Mouse (Mus musculus): Measurements from ENCODE around the gene Ddx20. TPM values are rescaled to one million over a fixed set of nuclear protein-coding genes. Genes with fewer than 3 reads are reported as not detected.

The Ddx20 gene
- polyA plus RNA-seq, 1 experiment from 2014 or later, result 39.3 TPM

- Histone ChIP-seq H3K9me3 (ENCODE audit: low read length) (no peaks in the 10 kb centered on the region), H3K9ac (replicated peaks; ENCODE audit: low read length) (no peak overlapping the region), H3K4me1 (ENCODE audit: insufficient read depth, low read length) (peaks cover 16% of the 10 kb centered on the region), H3K27me3 (ENCODE audit: insufficient read depth, low read length) (no peaks in the 10 kb centered on the region), H3K4me2 (replicated peaks; ENCODE audit: low read depth, low read length) (no peak overlapping the region), H3K4me3 (ENCODE audit: low read length) (no peak overlapping the region), H3K36me3 (ENCODE audit: insufficient read depth, low read length) (no peaks in the 10 kb centered on the region), H3K27ac (ENCODE audit: low read length) (no peak overlapping the region)
- WGBS, result 79% methylated on average over 4 of the region's 4 CpGs
- ATAC-seq (ENCODE audit: low FRiP score, low TSS enrichment), result no peak
Measured at GRCm38 (mm10) chr3:105719979-105720378, 32.6 kb upstream of the Ddx20 start.

DNA sequence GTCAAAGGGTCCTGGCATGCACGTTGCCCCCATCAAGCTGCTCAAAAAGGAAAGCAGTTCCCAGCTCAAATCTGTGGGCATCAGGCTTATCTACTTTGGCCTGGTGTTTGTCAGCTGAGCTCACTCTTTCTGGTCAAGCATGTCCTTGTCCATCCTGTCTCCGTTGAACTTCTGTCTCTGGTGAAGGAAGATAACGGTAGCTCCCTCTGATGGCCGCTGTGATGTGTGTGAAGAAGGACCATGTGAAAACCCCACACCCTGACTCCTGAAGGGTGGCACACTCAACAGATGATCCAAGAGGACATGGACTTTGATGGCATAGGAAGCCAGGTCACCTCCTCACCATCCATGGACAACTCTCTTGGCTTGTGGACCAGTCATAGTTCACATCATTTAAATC lies 31.4 kb upstream of the Ddx20 start:
- 28% methylated on average over 4 of the region's 4 CpGs for WGBS
- Histone ChIP-seq H3K4me3 (ENCODE audit: low read length) (no peak overlapping the region), H3K4me2 (replicated peaks; ENCODE audit: low read depth, low read length) (no peak overlapping the region), H3K27me3 (ENCODE audit: insufficient read depth, low read length) (no peaks in the 10 kb centered on the region), H3K9me3 (ENCODE audit: low read length) (no peaks in the 10 kb centered on the region), H3K27ac (ENCODE audit: low read length) (no peak overlapping the region), H3K36me3 (ENCODE audit: insufficient read depth, low read length) (no peaks in the 10 kb centered on the region), H3K9ac (replicated peaks; ENCODE audit: low read length) (no peak overlapping the region), H3K4me1 (ENCODE audit: insufficient read depth, low read length) (peaks cover 23% of the 10 kb centered on the region)
- no peak for ATAC-seq (ENCODE audit: low FRiP score, low TSS enrichment)

- no peak overlapping the region for H3K9ac ChIP-seq (replicated peaks; ENCODE audit: low read length)
- H3K27me3 ChIP-seq (ENCODE audit: insufficient read depth, low read length), result no peaks in the 10 kb centered on the region
- H3K4me1 ChIP-seq (ENCODE audit: insufficient read depth, low read length), result peaks cover 24% of the 10 kb centered on the region
- 46% methylated on average over 11 of the region's 11 CpGs for WGBS
- no peak overlapping the region for H3K4me2 ChIP-seq (replicated peaks; ENCODE audit: low read depth, low read length)
- ATAC-seq (ENCODE audit: low FRiP score, low TSS enrichment), result peak; percentile 69
- no peak overlapping the region for H3K4me3 ChIP-seq (ENCODE audit: low read length)
- H3K36me3 ChIP-seq (ENCODE audit: insufficient read depth, low read length), result no peaks in the 10 kb centered on the region
- no peak overlapping the region for H3K27ac ChIP-seq (ENCODE audit: low read length)
- no peaks in the 10 kb centered on the region for H3K9me3 ChIP-seq (ENCODE audit: low read length)
Measured at GRCm38 (mm10) chr3:105717856-105718555, 30.6 kb upstream of the Ddx20 start.

GRCm38 (mm10) chr3:105716353-105717000 lies 29.1 kb upstream of the Ddx20 start:
- Histone ChIP-seq H3K36me3 (ENCODE audit: insufficient read depth, low read length) (no peaks in the 10 kb centered on the region), H3K27ac (ENCODE audit: low read length) (no peak overlapping the region), H3K9me3 (ENCODE audit: low read length) (no peaks in the 10 kb centered on the region), H3K4me3 (ENCODE audit: low read length) (no peak overlapping the region), H3K4me2 (replicated peaks; ENCODE audit: low read depth, low read length) (no peak overlapping the region), H3K27me3 (ENCODE audit: insufficient read depth, low read length) (no peaks in the 10 kb centered on the region), H3K4me1 (ENCODE audit: insufficient read depth, low read length) (peaks cover 24% of the 10 kb centered on the region), H3K9ac (replicated peaks; ENCODE audit: low read length) (no peak overlapping the region)
- no peak for ATAC-seq (ENCODE audit: low FRiP score, low TSS enrichment)
- WGBS, result 57% methylated on average over 16 of the region's 18 CpGs

- Histone ChIP-seq H3K27ac (ENCODE audit: low read length) (peak overlapping the region; percentile 52), H3K9me3 (ENCODE audit: low read length) (no peaks in the 10 kb centered on the region), H3K4me1 (ENCODE audit: insufficient read depth, low read length) (peaks cover 29% of the 10 kb centered on the region), H3K36me3 (ENCODE audit: insufficient read depth, low read length) (no peaks in the 10 kb centered on the region), H3K4me3 (ENCODE audit: low read length) (no peak overlapping the region), H3K27me3 (ENCODE audit: insufficient read depth, low read length) (no peaks in the 10 kb centered on the region), H3K9ac (replicated peaks; ENCODE audit: low read length) (no peak overlapping the region), H3K4me2 (replicated peaks; ENCODE audit: low read depth, low read length) (no peak overlapping the region)
- ATAC-seq (ENCODE audit: low FRiP score, low TSS enrichment), result no peak
Measured at GRCm38 (mm10) chr3:105714820-105715167, 27.4 kb upstream of the Ddx20 start.

- ATAC-seq (ENCODE audit: low FRiP score, low TSS enrichment), result peak; percentile 72
- no peak overlapping the region for H3K4me2 ChIP-seq (replicated peaks; ENCODE audit: low read depth, low read length)
- H3K9ac ChIP-seq (replicated peaks; ENCODE audit: low read length), result no peak overlapping the region; the same call in 1 of the 2 replicates
- H3K27me3 ChIP-seq (ENCODE audit: insufficient read depth, low read length), result no peaks in the 10 kb centered on the region
- peak overlapping the region; percentile 77 for H3K27ac ChIP-seq (ENCODE audit: low read length)
- peaks cover 29% of the 10 kb centered on the region for H3K4me1 ChIP-seq (ENCODE audit: insufficient read depth, low read length)
- no peak overlapping the region for H3K4me3 ChIP-seq (ENCODE audit: low read length)
- H3K9me3 ChIP-seq (ENCODE audit: low read length), result no peaks in the 10 kb centered on the region
- no peaks in the 10 kb centered on the region for H3K36me3 ChIP-seq (ENCODE audit: insufficient read depth, low read length)
- 13% methylated on average over 8 of the region's 8 CpGs for WGBS
Measured at GRCm38 (mm10) chr3:105714091-105714819, 26.9 kb upstream of the Ddx20 start.

GRCm38 (mm10) chr3:105712827-105713226 lies 25.5 kb upstream of the Ddx20 start:
- ATAC-seq (ENCODE audit: low FRiP score, low TSS enrichment), result no peak
- H3K9me3 ChIP-seq (ENCODE audit: low read length), result no peaks in the 10 kb centered on the region
- H3K9ac ChIP-seq (replicated peaks; ENCODE audit: low read length), result no peak overlapping the region
- H3K4me1 ChIP-seq (ENCODE audit: insufficient read depth, low read length), result peaks cover 18% of the 10 kb centered on the region
- no peaks in the 10 kb centered on the region for H3K27me3 ChIP-seq (ENCODE audit: insufficient read depth, low read length)
- no peaks in the 10 kb centered on the region for H3K36me3 ChIP-seq (ENCODE audit: insufficient read depth, low read length)
- no peak overlapping the region for H3K4me2 ChIP-seq (replicated peaks; ENCODE audit: low read depth, low read length)
- no peak overlapping the region for H3K4me3 ChIP-seq (ENCODE audit: low read length)
- H3K27ac ChIP-seq (ENCODE audit: low read length), result no peak overlapping the region

DNA sequence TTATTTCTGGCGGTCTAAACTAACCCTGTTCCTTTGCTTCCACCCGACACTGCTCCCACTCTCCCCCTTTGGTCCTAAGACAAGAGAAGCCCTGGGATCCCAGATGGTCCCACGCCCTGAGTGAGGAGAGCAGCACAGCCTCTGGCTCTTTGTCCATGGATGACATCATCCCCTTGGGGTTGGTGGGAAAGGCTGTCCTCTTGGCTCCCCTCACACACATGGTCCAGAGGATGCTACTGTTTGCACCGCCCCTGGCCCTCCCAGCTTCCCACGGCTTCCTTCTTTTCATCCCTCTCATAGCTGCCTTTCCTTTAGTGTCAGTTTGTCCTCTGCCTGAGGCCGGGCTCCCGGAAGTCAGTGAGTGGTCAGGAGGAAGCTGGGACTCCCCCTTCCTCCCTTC lies 24.4 kb upstream of the Ddx20 start:
- peaks cover 20% of the 10 kb centered on the region for H3K4me1 ChIP-seq (ENCODE audit: insufficient read depth, low read length)
- 59% methylated on average over 7 of the region's 7 CpGs for WGBS
- H3K9me3 ChIP-seq (ENCODE audit: low read length), result no peaks in the 10 kb centered on the region
- no peak overlapping the region for H3K4me3 ChIP-seq (ENCODE audit: low read length)
- H3K9ac ChIP-seq (replicated peaks; ENCODE audit: low read length), result no peak overlapping the region
- no peaks in the 10 kb centered on the region for H3K36me3 ChIP-seq (ENCODE audit: insufficient read depth, low read length)
- H3K27ac ChIP-seq (ENCODE audit: low read length), result no peak overlapping the region
- H3K27me3 ChIP-seq (ENCODE audit: insufficient read depth, low read length), result no peaks in the 10 kb centered on the region; the same call in 1 of the 2 replicates
- H3K4me2 ChIP-seq (replicated peaks; ENCODE audit: low read depth, low read length), result no peak overlapping the region
- no peak for ATAC-seq (ENCODE audit: low FRiP score, low TSS enrichment)

- no peaks in the 10 kb centered on the region for H3K9me3 ChIP-seq (ENCODE audit: low read length)
- no peak overlapping the region for H3K4me2 ChIP-seq (replicated peaks; ENCODE audit: low read depth, low read length)
- H3K36me3 ChIP-seq (ENCODE audit: insufficient read depth, low read length), result no peaks in the 10 kb centered on the region
- WGBS, result 62% methylated on average over 6 of the region's 6 CpGs
- no peak overlapping the region for H3K27ac ChIP-seq (ENCODE audit: low read length)
- no peak overlapping the region for H3K9ac ChIP-seq (replicated peaks; ENCODE audit: low read length)
- H3K27me3 ChIP-seq (ENCODE audit: insufficient read depth, low read length), result peaks cover 8% of the 10 kb centered on the region
- no peak overlapping the region for H3K4me3 ChIP-seq (ENCODE audit: low read length)
- no peak for ATAC-seq (ENCODE audit: low FRiP score, low TSS enrichment)
- H3K4me1 ChIP-seq (ENCODE audit: insufficient read depth, low read length), result peaks cover 35% of the 10 kb centered on the region
Measured at GRCm38 (mm10) chr3:105710246-105710645, 22.9 kb upstream of the Ddx20 start.

DNA sequence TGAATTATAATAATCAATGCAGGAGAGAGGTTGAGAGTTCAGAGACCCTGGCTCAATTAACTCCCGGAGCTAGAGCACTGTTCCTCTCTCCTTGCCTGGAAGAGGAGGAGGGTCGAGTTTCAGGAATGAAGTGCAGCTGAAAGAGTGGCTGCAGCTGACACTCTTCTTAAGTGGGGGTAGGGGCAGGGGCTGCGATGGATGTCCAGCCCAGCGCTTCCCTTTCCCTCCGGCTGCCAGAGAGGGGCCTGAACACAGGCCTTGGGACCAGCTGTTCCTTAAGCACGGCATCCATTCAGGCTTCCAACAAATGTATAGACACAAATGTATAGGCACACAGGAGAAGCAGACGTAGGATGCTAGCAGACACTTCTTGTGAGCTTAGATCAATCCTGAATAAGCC lies 20.2 kb upstream of the Ddx20 start:
- Histone ChIP-seq H3K9ac (replicated peaks; ENCODE audit: low read length) (no peak overlapping the region), H3K27ac (ENCODE audit: low read length) (no peak overlapping the region), H3K9me3 (ENCODE audit: low read length) (no peaks in the 10 kb centered on the region), H3K4me2 (replicated peaks; ENCODE audit: low read depth, low read length) (no peak overlapping the region), H3K36me3 (ENCODE audit: insufficient read depth, low read length) (no peaks in the 10 kb centered on the region), H3K4me3 (ENCODE audit: low read length) (no peak overlapping the region), H3K27me3 (ENCODE audit: insufficient read depth, low read length) (peaks cover 14% of the 10 kb centered on the region), H3K4me1 (ENCODE audit: insufficient read depth, low read length) (peaks cover 36% of the 10 kb centered on the region)
- WGBS, result 17% methylated on average over 7 of the region's 7 CpGs
- ATAC-seq (ENCODE audit: low FRiP score, low TSS enrichment), result no peak
